Mouse (Mus musculus) liver, postnatal 0 days (tissue): ENCODE measurements around the gene Por. TPM values are rescaled to one million over a fixed set of nuclear protein-coding genes. Genes with fewer than 3 reads are reported as not detected.

Source experiments
- ATAC-seq: fragments of 200-750 bp; cut with Nextera tagmentation; 2 replicates; pipeline ENCODE4 v1.8.0; 2017; ENCODE audit warnings: mild to moderate bottlenecking, moderate library complexity
- DNase-seq: peaks from one replicate; pipeline ENCODE4 v3.0.0-alpha.2; 2016
- H3K27ac ChIP-seq: fragments of 300-500 bp; sonication (generic); 2 replicates; pipeline ENCODE4 v1.5.1; 2014; ENCODE audit warnings: antibody characterized with exemption, moderate library complexity, mild to moderate bottlenecking, low read depth
- H3K27me3 ChIP-seq: fragments of 300-500 bp; sonication (generic); 2 replicates; pipeline ENCODE4 v1.6.1; 2014; ENCODE audit warnings: low read length, control low read depth, mixed read lengths; ENCODE audit not compliant: insufficient read depth
- H3K36me3 ChIP-seq: fragments of 300-500 bp; sonication (generic); replicated peaks from 2 replicates; pipeline ENCODE4 v1.6.1; 2014; ENCODE audit warnings: mild to moderate bottlenecking, control low read depth, low read length, moderate library complexity, mixed read lengths; ENCODE audit not compliant: insufficient read depth
- H3K4me1 ChIP-seq: fragments of 300-500 bp; sonication (generic); 2 replicates; pipeline ENCODE4 v1.6.1; 2014; ENCODE audit warnings: antibody characterized with exemption, mild to moderate bottlenecking, control low read depth; ENCODE audit not compliant: insufficient read depth
- H3K4me2 ChIP-seq: fragments of 300-500 bp; sonication (generic); 2 replicates; pipeline ENCODE4 v1.6.1; 2014; ENCODE audit warnings: low read depth, mild to moderate bottlenecking, low read length, moderate library complexity, mixed read lengths
- H3K4me3 ChIP-seq: fragments of 300-500 bp; sonication (generic); 2 replicates; pipeline ENCODE4 v1.5.1; 2014; ENCODE audit warnings: low read depth, low read length
- H3K9ac ChIP-seq: fragments of 300-500 bp; sonication (generic); replicated peaks from 2 replicates; pipeline ENCODE4 v1.6.1; 2014; ENCODE audit warnings: mild to moderate bottlenecking, moderate library complexity
- H3K9me3 ChIP-seq: fragments of 300-500 bp; sonication (generic); 2 replicates; pipeline ENCODE4 v1.6.1; 2016; ENCODE audit warnings: mild to moderate bottlenecking, control low read depth, low read length, mixed read lengths
- CTCF ChIP-seq: sonication (generic); IDR thresholded peaks from 2 replicates; pipeline ENCODE4 v1.5.1; 2016; ENCODE audit warnings: antibody characterized with exemption, low read depth
- EP300 ChIP-seq: IDR thresholded peaks from 2 replicates; pipeline ENCODE4 v1.6.1; 2016; ENCODE audit warnings: antibody characterized with exemption, low read depth, mild to moderate bottlenecking
- WGBS: fragments of 180-500 bp; shearing (Covaris S2); extraction: QIAGEN DNeasy Blood & Tissue Kit; methylation state at CpG from one replicate; pipeline ENCODE4 v1.1.7; 2014; ENCODE audit not compliant: insufficient replicate concordance; 5-methylcytosine and 5-hydroxymethylcytosine counted together
- polyA plus RNA-seq: library from polyadenylated mRNA; unstranded; fragments of >200 nt; fragmentation: Nextera tagmentation; extraction: Ambion mirVana; gene quantifications from 2 replicates; pipeline ENCODE4 v1.2.1, GENCODE M21; 2015

Gene Por
- polyA plus RNA-seq, result 302 and 303 TPM in 2 replicates

DNA sequence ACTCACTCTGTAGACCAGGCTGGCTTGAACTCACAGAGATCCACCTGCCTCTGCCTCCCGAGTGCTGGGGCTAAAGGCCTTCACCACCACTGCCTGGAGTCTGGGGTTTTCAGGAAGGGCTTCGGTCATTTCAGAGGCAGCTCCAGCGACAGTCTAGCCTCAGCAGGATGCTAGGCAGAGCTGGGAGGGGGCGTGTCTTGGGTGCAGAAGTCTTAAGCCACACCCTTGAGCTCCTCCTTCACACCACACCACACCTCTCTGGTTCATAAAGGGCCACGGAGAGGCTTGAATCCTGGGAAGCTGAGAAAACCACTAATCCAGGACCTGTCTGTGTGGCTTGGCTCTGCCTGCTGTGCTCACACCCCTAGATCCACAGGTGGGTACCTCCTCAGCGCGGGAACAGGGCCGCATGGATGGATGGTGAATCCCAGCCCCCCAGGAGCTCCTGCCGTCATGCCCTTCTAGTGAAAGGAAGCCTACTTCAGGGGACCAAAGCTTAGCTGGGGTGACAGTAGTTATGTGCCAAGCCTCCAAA, at the start of gene Por:
Por (plus strand) TSS at position 293 of the 535 bp plus-strand sequence.
- Histone ChIP-seq H3K9me3 (0 out of 2 replicates have a peak, but pooled peaks cover 2% of the 10 kb centered on the region), H3K27ac (no peak within 1 kb of the TSS), H3K4me1 (peaks cover 15% of the 10 kb centered on the region), H3K9ac (no peak within 1 kb of the TSS), H3K27me3 (no peaks in the 10 kb centered on the region), H3K4me3 (no peak within 1 kb of the TSS), H3K36me3 (no peaks in the 10 kb centered on the region), H3K4me2 (no peak within 1 kb of the TSS)
- no peak for DNase-seq
- 36% methylated on average over 9 of the region's 9 CpGs for WGBS
- no peak for ATAC-seq
- TF ChIP-seq CTCF (no peak), EP300 (no peak)

DNA sequence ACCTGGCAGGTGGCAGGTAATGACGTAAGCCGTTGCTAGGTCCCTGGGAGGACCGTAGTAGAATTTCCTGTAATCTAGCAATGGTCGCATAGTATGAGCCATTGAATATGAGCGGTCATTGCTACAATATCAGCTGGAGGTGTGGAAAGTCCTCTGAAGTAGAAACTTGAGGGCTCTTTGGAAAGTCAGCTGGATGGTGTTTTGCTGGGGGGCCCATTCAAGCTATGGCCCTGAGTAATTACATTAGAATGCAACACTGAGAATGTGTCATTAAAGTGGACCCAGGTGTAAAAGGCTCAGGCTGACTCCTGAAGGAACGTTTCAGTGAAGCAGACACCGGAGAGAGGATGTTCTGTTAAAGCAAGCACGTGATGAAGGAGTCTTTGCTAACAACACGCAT, 49.3 kb upstream of the Por start:
- no peak overlapping the region for H3K27ac ChIP-seq
- H3K4me2 ChIP-seq, result no peak overlapping the region
- no peak overlapping the region for H3K4me3 ChIP-seq
- no peaks in the 10 kb centered on the region for H3K27me3 ChIP-seq
- WGBS, result 79% methylated on average over 9 of the region's 9 CpGs
- DNase-seq (no peak), ATAC-seq (no peak)
- H3K9me3 ChIP-seq, result no peaks in the 10 kb centered on the region
- no peaks in the 10 kb centered on the region for H3K36me3 ChIP-seq
- TF ChIP-seq CTCF (no peak), EP300 (no peak)
- no peak overlapping the region for H3K9ac ChIP-seq
- H3K4me1 ChIP-seq, result no peaks in the 10 kb centered on the region

DNA sequence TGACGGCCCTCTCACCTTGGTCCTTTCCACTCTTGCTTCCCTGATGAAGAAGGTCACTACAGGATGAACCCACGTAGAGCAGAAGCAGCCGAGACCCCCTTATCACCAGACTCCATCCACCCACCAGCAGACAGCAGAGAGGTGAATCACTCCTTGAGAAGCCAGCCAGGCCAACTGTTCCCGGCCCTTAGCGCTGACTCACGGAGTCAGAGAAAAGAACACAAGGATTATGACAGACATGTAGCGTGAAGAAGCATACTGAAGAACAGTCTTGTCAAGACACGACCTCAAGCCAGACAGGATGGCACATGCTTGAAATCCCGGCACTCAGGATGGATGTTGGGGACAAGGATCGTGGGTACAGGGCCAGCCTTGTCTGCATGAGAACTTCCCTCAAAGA, 48.1 kb upstream of the Por start:
- WGBS, result 64% methylated on average over 10 of the region's 10 CpGs
- no peak overlapping the region for H3K4me2 ChIP-seq
- no peak for DNase-seq

DNA sequence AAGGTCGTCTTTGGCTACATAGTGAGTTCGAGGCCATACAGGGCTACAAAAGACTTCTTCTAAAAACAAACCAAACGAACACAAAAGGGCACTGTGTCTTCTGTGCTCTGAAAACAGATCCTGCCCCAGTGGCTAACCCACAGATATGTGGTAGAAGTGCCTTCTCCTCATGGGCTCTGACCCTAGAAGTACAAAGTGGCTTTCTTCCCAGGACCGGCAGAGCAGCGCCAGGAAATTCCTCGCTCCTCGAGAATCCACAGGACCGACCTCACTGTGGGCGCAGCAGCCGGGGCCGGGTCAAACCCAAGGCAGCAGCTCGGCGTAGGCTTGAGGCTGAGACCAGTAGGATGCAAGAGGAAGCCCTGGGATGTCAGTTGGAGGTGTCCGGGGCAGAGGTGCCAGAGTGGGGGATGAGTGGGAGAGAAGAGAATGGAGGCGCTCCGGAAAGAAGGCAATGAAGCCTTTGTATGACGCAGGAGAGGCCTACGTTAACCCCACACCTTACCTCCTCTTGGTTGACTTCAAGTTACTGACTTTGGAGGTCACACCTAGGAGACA, 46.7 kb upstream of the Por start:
- 81% methylated on average over 18 of the region's 18 CpGs for WGBS
- Histone ChIP-seq H3K36me3 (no peaks in the 10 kb centered on the region), H3K9ac (no peak overlapping the region), H3K4me3 (no peak overlapping the region), H3K4me1 (no peaks in the 10 kb centered on the region), H3K9me3 (no peaks in the 10 kb centered on the region), H3K4me2 (no peak overlapping the region), H3K27ac (peak overlapping the region; percentile 39; the same call in 1 of the 2 replicates), H3K27me3 (no peaks in the 10 kb centered on the region)
- DNase-seq (no peak), ATAC-seq (no peak)
- TF ChIP-seq CTCF (no peak), EP300 (no peak)

More for the DNA sequence above, 48.1 kb upstream of the Por start:
- Histone ChIP-seq H3K4me3 (no peak overlapping the region), H3K4me1 (no peaks in the 10 kb centered on the region), H3K36me3 (no peaks in the 10 kb centered on the region), H3K9ac (no peak overlapping the region), H3K27ac (no peak overlapping the region), H3K9me3 (no peaks in the 10 kb centered on the region), H3K27me3 (no peaks in the 10 kb centered on the region)
- no peak for ATAC-seq
- TF ChIP-seq CTCF (no peak), EP300 (no peak)

- DNase-seq, result no peak
- H3K36me3 ChIP-seq, result no peaks in the 10 kb centered on the region
- TF ChIP-seq CTCF (no peak), EP300 (no peak)
- H3K27ac ChIP-seq, result no peak overlapping the region
- no peak overlapping the region for H3K9ac ChIP-seq
- H3K4me3 ChIP-seq, result no peak overlapping the region
- H3K4me2 ChIP-seq, result peak overlapping the region; percentile 35; the same call in 1 of the 2 replicates
- ATAC-seq, result no peak
- H3K9me3 ChIP-seq, result no peaks in the 10 kb centered on the region
- H3K27me3 ChIP-seq, result no peaks in the 10 kb centered on the region
- WGBS, result 42% methylated on average over 10 of the region's 10 CpGs
- H3K4me1 ChIP-seq, result peaks cover 13% of the 10 kb centered on the region
Observed at GRCm38 (mm10) chr5:135628916-135629315, 40.9 kb upstream of the Por start.

DNA sequence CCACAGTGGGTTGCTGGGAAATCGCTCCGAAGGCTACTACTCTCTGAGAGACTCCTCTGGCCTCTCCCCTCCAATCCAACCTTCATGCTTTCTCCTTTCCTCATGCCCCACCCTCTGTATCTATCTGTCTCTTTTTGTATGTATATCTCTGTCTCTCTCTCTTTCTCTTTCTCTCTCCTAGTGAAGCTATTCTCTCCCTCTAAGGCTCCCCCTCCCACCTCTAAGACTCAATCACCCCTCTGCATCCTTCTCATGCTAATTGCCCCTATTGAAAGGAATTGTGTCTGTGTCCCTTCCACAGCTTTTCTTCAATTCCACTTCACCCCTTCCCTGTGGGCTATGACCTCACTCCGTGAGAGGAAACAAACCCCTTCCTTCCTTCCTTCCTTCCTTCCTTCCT, 40.4 kb upstream of the Por start:
- ATAC-seq (no peak), DNase-seq (no peak)
- Histone ChIP-seq H3K4me3 (no peak overlapping the region), H3K27me3 (no peaks in the 10 kb centered on the region), H3K27ac (no peak overlapping the region), H3K4me1 (peaks cover 13% of the 10 kb centered on the region), H3K9me3 (no peaks in the 10 kb centered on the region), H3K4me2 (no peak overlapping the region), H3K9ac (no peak overlapping the region), H3K36me3 (no peaks in the 10 kb centered on the region)
- 73% methylated on average over 3 of the region's 3 CpGs for WGBS
- TF ChIP-seq EP300 (no peak), CTCF (no peak)
